In the genomic region with DNA sequence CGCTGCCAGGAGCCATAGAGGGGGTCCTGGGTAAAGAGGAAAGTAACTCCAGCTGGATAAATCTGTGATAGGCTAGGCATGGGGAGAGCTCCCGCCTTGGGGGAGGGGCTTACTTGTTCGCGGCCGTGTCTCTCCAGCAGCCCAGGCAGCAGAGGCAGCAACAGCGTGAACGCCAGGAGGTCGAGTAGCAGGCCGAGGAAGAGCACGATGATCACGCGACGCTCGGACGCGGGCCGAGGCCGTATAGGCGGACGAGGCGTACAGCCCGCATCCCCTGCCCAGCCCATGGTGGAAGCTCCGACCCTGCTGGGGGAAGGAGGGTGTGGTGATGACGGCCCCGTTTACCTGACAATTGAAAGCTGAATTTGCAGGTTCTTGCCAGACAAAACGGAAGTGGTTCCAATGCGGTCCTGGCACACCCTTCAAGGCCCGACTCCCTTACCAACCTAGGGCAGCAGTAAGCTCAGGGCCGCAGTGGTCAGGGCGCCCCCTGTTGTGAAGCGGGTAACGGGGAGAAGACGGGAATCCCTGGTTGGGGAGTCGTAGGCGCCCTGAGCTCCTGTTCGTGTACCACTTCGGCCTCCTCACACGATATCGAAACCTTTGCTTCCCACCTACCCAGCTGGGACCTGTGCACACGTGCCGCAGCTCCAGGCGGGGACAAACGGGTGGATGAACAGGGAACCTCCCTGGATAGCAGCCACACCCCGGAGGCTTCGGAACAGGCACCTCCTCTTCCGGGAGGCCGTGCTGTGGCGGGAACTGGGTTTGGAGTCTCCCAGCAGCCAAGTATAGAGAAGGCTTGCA, we compare ENCODE assay signal across 8 mouse cellular contexts. TPM values are rescaled to one million over a fixed set of nuclear protein-coding genes. Genes with fewer than 3 reads are reported as not detected.
DNase-seq lines count a peak whose midpoint lies in the region; ATAC-seq and TF ChIP-seq lines count a peak whose summit lies in the region.

A gene (minus strand): TSS at position 732 of the 807 bp plus-strand sequence.

- H3K27me3 ChIP-seq in E14TG2a.4 (ENCODE audit: insufficient read depth, low read length), result no peaks in the 10 kb centered on the region
- H3K27me3 ChIP-seq in forebrain, embryonic 12.5 days, result no peaks in the 10 kb centered on the region
- H3K27me3 ChIP-seq in heart, postnatal 0 days (ENCODE audit: control insufficient read depth, insufficient read depth, low read length), result no peaks in the 10 kb centered on the region
- no peaks in the 10 kb centered on the region for H3K27me3 ChIP-seq in liver, postnatal 0 days (ENCODE audit: insufficient read depth, low read length)
- no peaks in the 10 kb centered on the region for H3K27me3 ChIP-seq in neural tube, embryonic 15.5 days (replicated peaks)

- peaks cover 80% of the 10 kb centered on the region for H3K4me1 ChIP-seq in E14TG2a.4 (replicated peaks; ENCODE audit: low read depth, low read length)
- peaks cover 22% of the 10 kb centered on the region for H3K4me1 ChIP-seq in forebrain, embryonic 12.5 days
- H3K4me1 ChIP-seq in heart, postnatal 0 days (ENCODE audit: control insufficient read depth, insufficient read depth), result no peaks in the 10 kb centered on the region
- H3K4me1 ChIP-seq in liver, postnatal 0 days (ENCODE audit: insufficient read depth), result peaks cover 30% of the 10 kb centered on the region
- H3K4me1 ChIP-seq in neural tube, embryonic 15.5 days, result peaks cover 30% of the 10 kb centered on the region

- peak within 1 kb of the TSS; percentile 88 for H3K4me2 ChIP-seq in forebrain, embryonic 12.5 days
- peak within 1 kb of the TSS; percentile 92 for H3K4me2 ChIP-seq in heart, postnatal 0 days (ENCODE audit: low read depth, low read length)
- H3K4me2 ChIP-seq in liver, postnatal 0 days (ENCODE audit: low read depth, low read length), result peak within 1 kb of the TSS; percentile 92
- H3K4me2 ChIP-seq in neural tube, embryonic 15.5 days, result peak within 1 kb of the TSS; percentile 91

- peak within 1 kb of the TSS; percentile 72 for H3K27ac ChIP-seq in forebrain, embryonic 12.5 days
- H3K27ac ChIP-seq in heart, postnatal 0 days (ENCODE audit: low read depth), result peak within 1 kb of the TSS; percentile 73
- H3K27ac ChIP-seq in liver, postnatal 0 days (ENCODE audit: low read depth), result peak within 1 kb of the TSS; percentile 81
- peak within 1 kb of the TSS; percentile 91 for H3K27ac ChIP-seq in neural tube, embryonic 15.5 days (replicated peaks)

- H3K36me3 ChIP-seq in E14TG2a.4 (ENCODE audit: insufficient read depth, low read length), result peaks cover 82% of the 10 kb centered on the region
- peaks cover 82% of the 10 kb centered on the region for H3K36me3 ChIP-seq in forebrain, embryonic 12.5 days (replicated peaks)
- peaks cover 57% of the 10 kb centered on the region for H3K36me3 ChIP-seq in heart, postnatal 0 days (replicated peaks; ENCODE audit: control insufficient read depth, insufficient read depth, low read length)
- H3K36me3 ChIP-seq in liver, postnatal 0 days (replicated peaks; ENCODE audit: insufficient read depth, low read length), result peaks cover 58% of the 10 kb centered on the region
- H3K36me3 ChIP-seq in neural tube, embryonic 15.5 days, result peaks cover 75% of the 10 kb centered on the region

- TF ChIP-seq EP300 in heart, postnatal 0 days (IDR thresholded peaks at IDR 0.05; ENCODE audit: low read depth), result no peak
- TF ChIP-seq EP300 in liver, postnatal 0 days (IDR thresholded peaks at IDR 0.05; ENCODE audit: low read depth), result no peak

- TF ChIP-seq CTCF in E14TG2a.4 (conservative IDR thresholded peaks at IDR 0.05; ENCODE audit: low read length), result no peak
- peak; percentile 32; the same call in 1 of the 2 replicates for TF ChIP-seq CTCF in heart, postnatal 0 days (IDR thresholded peaks at IDR 0.05; ENCODE audit: low read depth)
- peak; percentile 71 for TF ChIP-seq CTCF in liver, postnatal 0 days (IDR thresholded peaks at IDR 0.05; ENCODE audit: low read depth)

- peak; percentile 79 for DNase-seq in c-Kit-positive CD71-positive TER-119-positive erythroid progenitor cells, embryonic 14.5 days (ENCODE audit: low spot score)
- DNase-seq in heart, postnatal 0 days (ENCODE audit: low spot score), result peak; percentile 84
- peak; percentile 59 for DNase-seq in large intestine, adult 2 months (ENCODE audit: low read depth, low spot score)
- peak; percentile 87 for DNase-seq in liver, postnatal 0 days
- DNase-seq in testis, postnatal 14 days (ENCODE audit: low spot score), result peak; percentile 84

- ATAC-seq in forebrain, embryonic 12.5 days (ENCODE audit: low FRiP score), result peak; percentile 92
- ATAC-seq in heart, postnatal 0 days (ENCODE audit: insufficient read depth, low read depth), result peak; percentile 88
- peak; percentile 89 for ATAC-seq in liver, postnatal 0 days
- ATAC-seq in neural tube, embryonic 15.5 days (ENCODE audit: low FRiP score), result peak; percentile 94

- H3K9me3 ChIP-seq in E14TG2a.4 (ENCODE audit: low read length), result no peaks in the 10 kb centered on the region
- no peaks in the 10 kb centered on the region for H3K9me3 ChIP-seq in forebrain, embryonic 12.5 days
- no peaks in the 10 kb centered on the region for H3K9me3 ChIP-seq in heart, postnatal 0 days (replicated peaks; ENCODE audit: control insufficient read depth, low read length)
- H3K9me3 ChIP-seq in liver, postnatal 0 days (ENCODE audit: low read length), result no peaks in the 10 kb centered on the region
- no peaks in the 10 kb centered on the region for H3K9me3 ChIP-seq in neural tube, embryonic 15.5 days (replicated peaks)

- peak within 1 kb of the TSS; percentile 87 for H3K4me3 ChIP-seq in E14TG2a.4 (replicated peaks; ENCODE audit: low read length)
- peak within 1 kb of the TSS; percentile 55 for H3K4me3 ChIP-seq in forebrain, embryonic 12.5 days (replicated peaks)
- H3K4me3 ChIP-seq in heart, postnatal 0 days (ENCODE audit: low read depth, low read length), result peak within 1 kb of the TSS; percentile 71
- H3K4me3 ChIP-seq in liver, postnatal 0 days (ENCODE audit: low read depth, low read length), result peak within 1 kb of the TSS; percentile 66
- H3K4me3 ChIP-seq in neural tube, embryonic 15.5 days (replicated peaks), result peak within 1 kb of the TSS; percentile 64

- WGBS in forebrain, embryonic 12.5 days, result under 1% methylated on average over 48 of the region's 48 CpGs
- WGBS in heart, postnatal 0 days, result under 1% methylated on average over 48 of the region's 48 CpGs
- WGBS in large intestine, adult 2 months, result under 1% methylated on average over 48 of the region's 48 CpGs
- WGBS in liver, postnatal 0 days (ENCODE audit: insufficient replicate concordance), result under 1% methylated on average over 48 of the region's 48 CpGs
- WGBS in neural tube, embryonic 15.5 days, result under 1% methylated on average over 47 of the region's 48 CpGs

- peak within 1 kb of the TSS; percentile 66 for H3K9ac ChIP-seq in forebrain, embryonic 12.5 days
- H3K9ac ChIP-seq in heart, postnatal 0 days (replicated peaks; ENCODE audit: low read depth, low read length), result peak within 1 kb of the TSS; percentile 66
- H3K9ac ChIP-seq in liver, postnatal 0 days (replicated peaks), result peak within 1 kb of the TSS; percentile 75
- H3K9ac ChIP-seq in neural tube, embryonic 15.5 days (replicated peaks), result peak within 1 kb of the TSS; percentile 86

RNA-seq across cellular contexts. Expression of the gene that starts here (rescaled TPM):
- polyA plus RNA-seq in forebrain, embryonic 12.5 days (2016; fragmentation: Nextera tagmentation; extraction: Ambion mirVana), result 78.7 and 102 TPM in 2 replicates
- total RNA-seq in heart, postnatal 0 days (2014; rRNA removed; ENCODE audit: low replicate concordance), result 31.0 and 45.7 TPM in 2 replicates
- 29.9 and 30.4 TPM in 2 replicates for polyA plus RNA-seq in heart, postnatal 0 days (2015; fragmentation: Nextera tagmentation; extraction: Ambion mirVana)
- polyA plus RNA-seq in large intestine, adult 2 months (2012; rRNA removed), result 86.1 and 104 TPM in 2 replicates
- polyA plus RNA-seq in liver, postnatal 0 days (2015; fragmentation: Nextera tagmentation; extraction: Ambion mirVana), result 31.1 and 32.7 TPM in 2 replicates
- 105 and 108 TPM in 2 replicates for polyA plus RNA-seq in neural tube, embryonic 15.5 days (2015; fragmentation: Nextera tagmentation; extraction: Ambion mirVana)

Comparison
In these comparisons a context has a peak if more than half of its experiments do, and no peak if none do; other contexts are left out.
1. Peak in every context shown above with its lines: DNase-seq, ATAC-seq, H3K4me3 ChIP-seq and H3K27ac ChIP-seq.